Mouse (Mus musculus) 3134 (cell line): ENCODE data around the gene Rex1bd.
"Not testable (repeated sequence)": the region's sequence is repeated elsewhere in the genome, so short reads cannot be mapped to it uniquely, and the experiment has no call there.

Experiments
- DNase-seq: peaks from one replicate; pipeline ENCODE4 v3.0.0-alpha.2; 2011; ENCODE audit warnings: low spot score; ENCODE audit not compliant: insufficient read length; ENCODE audit errors: extremely low read depth

Rex1bd gene

DNA sequence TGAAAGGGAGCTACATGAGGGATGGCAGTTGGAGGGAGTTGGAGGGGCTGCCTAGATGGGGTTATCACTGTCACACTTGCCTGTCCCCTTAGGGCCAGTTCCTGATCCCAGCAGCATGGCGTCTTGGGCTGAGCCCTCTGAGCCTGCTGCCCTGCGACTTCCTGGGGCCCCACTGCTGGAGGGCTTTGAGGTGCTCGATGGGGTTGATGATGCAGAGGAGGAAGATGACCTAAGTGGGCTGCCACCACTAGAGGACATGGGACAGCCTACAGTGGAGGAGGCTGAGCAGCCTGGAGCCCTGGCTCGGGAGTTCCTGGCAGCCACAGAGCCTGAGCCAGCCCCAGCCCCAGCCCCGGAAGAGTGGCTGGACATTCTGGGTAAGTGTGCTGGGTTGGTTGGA is 22.7 kb upstream of the Rex1bd start:
- DNase-seq = no peak

DNA sequence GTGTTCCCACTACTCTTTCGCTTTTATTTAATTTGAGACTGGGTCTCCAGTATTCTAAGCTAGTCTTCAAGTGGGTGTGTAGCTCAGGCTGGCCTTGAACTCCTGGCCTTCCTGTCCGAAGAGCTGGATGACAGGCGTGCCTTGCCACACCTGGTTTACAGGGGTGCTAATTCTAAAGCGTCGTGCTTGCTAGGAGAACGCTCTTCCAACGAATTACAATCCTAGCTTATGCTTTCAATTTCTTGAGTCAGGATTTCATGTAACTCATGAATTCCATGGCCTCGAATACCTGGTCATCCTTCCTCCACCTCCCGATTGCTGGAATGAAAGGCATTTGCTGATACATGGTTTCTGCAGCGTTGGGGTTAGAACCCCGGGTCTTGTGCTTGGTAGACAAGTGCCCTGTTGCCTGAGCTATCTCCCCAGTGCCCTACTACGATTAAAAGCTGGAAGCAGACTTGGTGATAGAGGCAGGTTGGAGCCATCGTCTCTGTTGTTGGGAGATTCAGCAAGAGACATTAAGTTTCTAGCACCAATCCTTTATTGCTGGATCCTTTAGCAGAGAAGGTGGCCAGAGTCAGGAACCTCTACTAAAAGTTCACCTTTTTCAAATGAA is 21.7 kb upstream of the Rex1bd start:
- DNase-seq = no peak

DNA sequence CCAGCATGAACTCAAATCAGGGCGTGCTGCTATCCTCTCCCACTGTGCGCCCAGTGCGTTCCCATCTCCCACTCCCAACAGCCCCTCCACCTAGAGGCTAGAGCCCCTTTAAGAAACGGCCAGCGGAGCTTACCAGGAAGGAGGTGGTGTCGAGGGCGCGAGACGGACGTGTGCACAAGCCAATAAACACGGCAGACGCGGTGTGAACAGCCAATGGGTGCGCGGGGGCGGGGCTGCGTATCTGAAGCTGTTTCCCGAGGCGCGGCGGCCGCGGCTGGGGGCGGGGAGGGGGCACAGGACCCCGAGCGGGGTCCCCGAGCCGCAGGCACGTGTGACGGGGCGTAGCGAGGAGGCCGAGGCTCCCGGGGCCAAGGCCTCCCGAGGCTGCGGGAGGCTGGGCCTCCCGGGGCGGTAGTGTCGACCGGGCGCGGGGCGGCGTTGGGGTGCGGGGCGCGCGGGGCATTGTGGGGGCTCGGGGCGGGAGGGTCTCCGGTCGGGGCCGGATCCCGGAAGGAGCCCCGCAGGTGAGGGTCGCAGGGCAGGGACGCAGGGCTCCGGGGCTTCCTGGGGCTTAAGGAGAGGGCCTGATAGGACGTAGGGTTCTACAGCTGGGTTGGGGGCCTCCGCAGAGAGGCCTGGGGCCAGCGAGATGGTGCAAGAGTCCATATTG is 21.1 kb upstream of the Rex1bd start, which contains the start of the genes Fkbp8 and Kxd1:
Gene Fkbp8, plus strand, starts transcription at position 213 of the 670 bp plus-strand sequence.
Gene Kxd1, minus strand, starts transcription at position 445 of the 670 bp plus-strand sequence.
- DNase-seq = peak; percentile 96

DNA sequence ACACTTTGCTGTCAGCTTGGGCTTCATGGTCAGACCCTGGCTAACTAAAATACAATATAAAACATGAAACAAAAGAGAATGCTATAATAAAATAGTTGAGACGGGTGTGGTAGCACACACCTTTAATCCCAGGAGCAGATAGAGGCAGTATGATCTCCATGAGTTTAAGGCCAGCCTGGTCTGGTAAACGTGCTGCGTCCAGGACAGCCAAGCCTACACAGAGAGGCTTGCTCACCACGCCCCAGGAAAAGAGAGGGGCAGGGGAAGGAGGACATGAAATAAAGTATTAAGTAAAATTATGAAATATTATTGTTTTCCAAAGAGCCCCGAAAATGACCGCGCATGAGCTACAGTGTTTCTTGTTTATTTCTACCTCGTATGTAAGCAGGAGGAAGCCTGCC is 20.6 kb upstream of the Rex1bd start:
- DNase-seq = no peak

DNA sequence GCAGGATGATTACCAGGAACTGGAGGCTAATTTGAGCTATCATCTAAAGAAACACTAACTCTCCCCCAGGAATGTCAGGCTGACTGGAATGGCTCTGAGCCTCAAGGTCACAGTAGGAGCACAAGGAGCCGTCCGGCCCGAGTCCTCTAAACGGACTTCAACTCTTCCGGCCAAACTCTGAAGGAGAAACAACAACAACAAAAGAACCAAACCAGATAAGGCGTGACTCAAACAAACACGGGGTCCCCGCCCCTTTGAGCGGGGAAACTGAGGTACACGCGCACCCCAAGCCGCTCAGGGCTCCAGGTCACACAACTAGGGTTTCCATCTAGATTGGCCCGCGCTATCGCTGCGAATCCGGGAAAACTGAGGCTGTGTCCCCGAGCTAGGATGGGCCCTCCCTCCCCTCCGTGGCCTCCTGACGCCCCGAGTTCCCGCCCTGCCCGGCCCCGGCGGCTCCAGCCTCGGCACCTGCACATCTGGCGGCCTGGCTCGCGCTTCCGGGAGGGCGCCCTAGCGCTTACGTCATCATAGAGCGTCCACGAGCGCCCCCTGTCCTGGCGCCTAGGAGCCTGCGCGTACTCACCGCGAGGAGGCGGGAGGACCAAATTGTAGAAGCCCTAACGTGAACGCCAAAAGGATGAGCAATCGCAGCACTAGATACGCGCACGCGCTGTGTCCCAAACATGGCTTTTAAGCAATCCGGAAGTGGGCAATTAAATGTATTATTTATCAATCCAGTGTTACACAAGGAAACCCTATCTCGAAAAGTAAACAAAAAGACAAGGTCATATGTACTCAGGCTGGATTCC is 16.2 kb upstream of the Rex1bd start:
- DNase-seq = peak; percentile 94

DNA sequence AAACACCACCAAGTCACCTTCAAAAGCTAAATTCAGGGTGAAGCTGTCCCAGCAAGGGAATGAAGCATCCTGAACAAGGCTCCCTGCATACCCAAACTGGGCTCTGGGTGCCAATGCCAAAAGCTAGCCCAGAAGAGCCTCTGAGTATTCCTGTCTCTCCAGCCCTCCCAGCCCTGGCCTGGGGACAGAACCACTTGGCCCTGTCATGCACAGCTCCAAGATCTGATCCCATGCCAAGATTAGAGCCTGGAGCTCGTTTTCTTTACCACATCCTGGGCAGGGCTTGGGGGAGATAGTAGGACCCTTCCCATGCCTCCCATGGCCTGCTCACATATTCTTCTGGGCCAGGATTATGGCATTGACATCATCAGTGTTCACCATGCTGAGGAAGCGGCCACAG is 13.1 kb upstream of the Rex1bd start:
- no peak for DNase-seq

DNA sequence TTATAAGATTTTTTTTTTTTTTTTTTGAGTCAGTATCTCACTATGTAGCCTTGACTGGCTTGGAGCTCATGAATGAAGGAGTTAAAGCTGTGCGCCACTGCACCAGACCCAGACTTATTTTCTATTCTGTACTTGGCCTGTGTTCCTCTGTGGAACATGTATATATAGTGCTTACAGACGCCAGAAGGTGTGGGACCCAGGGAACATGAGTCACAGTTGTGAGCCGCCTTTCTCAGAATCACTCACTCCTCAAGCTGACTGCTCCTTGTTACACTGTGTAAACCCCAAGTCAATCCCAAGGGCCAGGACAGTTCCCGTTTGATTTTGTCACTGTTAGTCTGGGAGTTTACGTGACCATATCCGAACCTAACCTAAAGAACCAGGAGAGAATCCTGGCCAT is 12.5 kb upstream of the Rex1bd start:
- no peak for DNase-seq

DNA sequence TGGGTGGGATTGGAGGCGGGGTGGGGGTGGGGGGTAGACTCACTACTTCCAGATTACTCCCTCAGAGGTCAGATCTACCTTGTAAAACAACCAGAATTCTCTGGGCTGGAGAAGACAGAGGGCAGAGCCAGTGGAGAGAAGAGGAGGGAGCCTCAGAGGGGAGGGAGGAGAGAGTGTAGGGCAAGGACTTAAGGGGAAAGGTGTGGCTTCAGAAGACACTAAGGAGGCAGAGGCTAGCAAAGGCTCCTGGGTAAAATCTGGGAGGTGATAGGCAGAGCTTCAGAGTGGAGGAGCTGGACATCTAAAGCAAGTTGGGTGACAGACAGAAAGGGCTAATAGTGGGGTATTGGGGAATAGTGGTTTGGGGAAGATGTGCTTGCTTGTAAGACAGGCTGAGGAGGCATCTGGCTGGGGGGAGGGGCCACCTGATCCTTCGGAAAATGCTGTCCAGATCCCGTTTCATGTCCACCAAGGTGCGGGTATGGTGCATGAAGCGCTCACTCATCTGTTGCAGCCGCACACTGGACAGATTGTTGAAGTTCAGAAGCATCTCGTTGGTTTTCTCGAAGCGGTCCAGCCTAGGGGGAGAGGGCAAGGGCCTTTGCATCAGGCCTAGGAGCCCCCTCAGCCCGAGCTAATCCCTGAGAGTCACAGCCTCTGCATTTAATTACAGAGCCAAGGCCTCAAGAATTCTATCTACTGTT is 11.5 kb upstream of the Rex1bd start:
- no peak for DNase-seq

DNA sequence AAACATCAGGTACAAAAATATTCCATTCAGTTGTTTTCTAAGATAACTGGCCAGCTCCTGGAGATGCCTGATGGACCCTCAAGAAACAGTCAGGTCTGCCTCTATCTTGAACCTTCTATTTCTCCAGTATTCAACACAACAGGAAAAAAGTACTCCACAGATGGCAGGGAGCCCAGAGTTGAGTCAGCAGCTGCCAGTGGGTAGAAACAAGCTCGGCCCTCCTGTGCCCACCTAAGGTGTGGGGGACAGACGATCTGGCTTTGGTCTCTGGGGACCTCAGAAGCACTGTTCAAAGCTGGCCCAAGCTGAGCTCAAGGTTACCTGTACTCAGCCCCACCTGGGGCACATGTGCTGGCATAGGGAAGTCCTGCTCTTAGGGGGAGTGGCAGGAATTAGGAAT is 6.9 kb upstream of the Rex1bd start:
- DNase-seq = peak; percentile 76

DNA sequence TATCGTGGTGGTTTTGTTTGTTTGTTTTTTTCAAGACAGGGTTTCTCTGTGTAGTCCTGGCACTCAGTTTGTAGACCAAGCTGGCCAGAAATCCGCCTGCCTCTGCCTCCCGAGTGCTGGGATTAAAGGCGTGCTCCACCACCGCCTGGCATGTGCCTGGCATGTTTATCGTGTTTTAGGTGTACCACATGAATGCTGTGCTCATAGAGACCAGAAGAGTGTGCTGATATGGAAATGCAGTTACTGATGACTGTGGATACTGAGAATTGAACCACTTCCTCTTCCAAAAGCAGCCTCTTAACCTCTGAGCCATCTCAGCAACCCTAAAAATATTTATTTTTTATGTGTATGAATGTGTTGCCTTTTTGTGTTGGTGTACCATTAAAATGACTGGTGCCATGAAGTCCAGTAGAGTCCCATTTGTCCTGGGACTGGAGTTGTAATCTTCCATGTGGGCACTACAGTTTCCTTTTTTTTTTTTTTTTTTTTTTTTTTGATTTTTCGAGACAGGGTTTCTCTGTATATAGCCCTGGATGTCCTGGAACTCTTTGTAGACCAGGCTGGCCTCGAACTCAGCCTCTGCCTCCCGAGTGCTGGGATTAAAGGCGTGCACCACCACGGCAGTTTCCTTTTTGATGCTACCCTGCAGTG is 5.8 kb upstream of the Rex1bd start:
- DNase-seq = no peak

DNA sequence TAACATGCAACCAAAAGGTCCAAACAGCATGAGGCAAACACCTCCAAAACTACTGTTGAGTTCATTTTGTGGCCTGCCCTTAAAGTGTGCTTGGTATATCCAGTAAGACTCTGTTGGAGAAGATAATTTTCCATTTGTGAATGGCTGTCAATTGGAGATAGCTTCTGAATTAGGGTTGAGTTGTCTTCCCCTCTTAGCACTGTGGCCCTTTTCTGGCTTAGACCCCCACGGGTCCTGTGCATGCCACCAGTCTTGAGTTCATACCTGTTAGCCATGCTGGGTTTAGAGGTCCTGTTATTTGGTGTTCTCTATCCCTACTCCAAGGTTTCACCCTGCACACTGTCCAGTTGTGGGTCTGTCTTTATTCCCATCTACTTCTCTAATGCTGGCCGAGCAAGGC is 5.2 kb upstream of the Rex1bd start:
- DNase-seq = no peak

DNA sequence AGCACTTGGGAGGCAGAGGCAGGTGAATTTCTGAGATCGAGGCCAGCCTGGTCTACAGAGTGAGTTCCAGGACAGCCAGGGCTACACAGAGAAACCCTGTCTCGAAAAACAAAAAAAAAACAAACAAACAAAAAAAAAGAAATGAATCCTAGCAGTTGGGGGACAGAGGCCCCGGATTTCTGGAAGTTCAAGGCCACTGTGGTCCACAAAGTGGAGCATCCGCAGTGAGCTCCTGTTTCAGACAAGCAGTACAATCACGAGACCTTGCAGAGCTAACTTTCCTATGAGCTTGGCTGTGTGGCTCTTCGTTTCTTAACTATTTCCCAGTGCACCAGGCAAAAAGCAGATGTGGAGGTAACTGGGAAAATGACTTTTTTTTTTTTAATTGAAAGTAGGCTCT is 4.6 kb upstream of the Rex1bd start:
- not testable (repeated sequence) for DNase-seq

DNA sequence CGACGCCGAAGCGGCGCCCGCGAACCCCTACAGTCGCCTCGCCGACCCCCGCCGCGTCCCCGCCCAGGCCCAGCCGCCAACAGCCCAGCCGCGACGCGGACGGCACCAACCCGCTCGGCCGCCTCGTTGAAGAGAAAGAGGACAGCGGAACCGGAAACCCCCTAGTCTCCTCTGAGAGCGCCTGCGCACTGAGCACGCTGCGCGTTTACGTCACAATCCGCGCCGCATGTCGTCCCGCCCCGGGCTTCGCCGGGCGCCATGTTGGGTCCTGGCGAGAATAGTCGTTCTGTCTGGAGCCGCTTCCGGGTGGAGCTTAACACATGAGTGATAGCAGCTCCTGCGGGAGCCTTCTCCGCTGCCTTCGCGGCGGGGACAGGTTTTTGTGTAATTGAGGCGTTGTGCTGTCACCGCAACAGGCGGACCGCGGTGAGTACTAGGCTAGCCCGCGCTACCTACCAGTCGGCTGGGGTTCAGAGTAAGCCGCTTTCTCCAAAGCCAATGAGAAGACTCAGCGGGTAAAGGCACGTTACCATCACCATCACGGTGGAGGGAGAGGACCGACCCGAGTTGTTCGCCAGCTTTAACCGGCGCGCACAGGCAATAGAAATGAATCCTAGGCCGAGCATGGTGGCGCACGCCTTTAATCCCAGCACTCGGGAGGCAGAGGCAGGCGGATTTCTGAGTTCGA is 3.8 kb upstream of the Rex1bd start, which contains the start of gene Uba52:
Gene Uba52, minus strand, starts transcription at position 574 of the 688 bp plus-strand sequence.
- peak; percentile 98 for DNase-seq

DNA sequence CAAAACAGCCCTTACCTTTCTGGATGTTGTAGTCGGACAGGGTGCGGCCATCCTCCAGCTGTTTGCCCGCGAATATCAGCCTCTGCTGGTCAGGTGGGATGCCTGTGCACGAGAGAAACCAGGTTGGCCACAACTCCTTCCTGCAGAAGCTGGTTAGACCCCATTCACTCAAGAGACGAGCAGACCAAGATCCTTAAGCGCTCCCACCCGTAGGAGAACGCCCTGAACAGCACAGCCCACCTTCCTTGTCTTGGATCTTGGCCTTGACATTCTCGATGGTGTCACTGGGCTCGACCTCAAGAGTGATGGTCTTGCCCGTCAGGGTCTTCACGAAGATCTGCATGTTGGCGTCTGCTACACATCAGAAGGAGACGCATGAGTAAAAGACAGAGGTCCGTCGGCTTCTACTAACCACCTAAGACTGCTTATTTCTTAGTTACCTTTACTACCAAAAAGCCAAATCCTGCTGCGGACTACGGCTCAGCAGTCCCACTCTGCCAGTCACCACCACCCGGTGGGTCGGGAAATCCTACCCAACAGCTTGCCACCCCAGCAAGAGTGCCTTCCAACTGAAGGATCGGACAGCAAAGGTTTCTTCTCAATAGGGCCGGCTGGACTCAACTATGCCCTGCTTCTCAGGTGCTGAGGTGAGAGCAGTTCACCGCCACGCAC is 2.9 kb upstream of the Rex1bd start:
- DNase-seq = no peak

DNA sequence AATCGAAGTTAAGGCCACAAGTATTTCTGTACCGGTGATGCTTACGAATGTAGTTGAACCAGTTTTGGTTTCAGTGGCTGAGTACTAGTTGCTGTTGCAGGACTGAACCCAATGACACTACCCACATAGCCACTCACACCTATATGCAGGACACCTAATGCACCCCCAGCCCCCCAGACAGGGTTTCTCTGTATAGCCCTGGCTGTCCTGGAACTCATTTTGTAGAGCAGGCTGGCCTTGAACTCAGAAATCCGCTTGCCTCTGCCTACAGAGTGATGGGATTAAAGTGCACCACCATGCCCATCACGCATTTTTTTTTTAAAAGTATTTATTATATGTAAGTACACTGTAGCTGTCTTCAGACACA is 458 bp upstream of the Rex1bd start:
- DNase-seq = no peak

DNA sequence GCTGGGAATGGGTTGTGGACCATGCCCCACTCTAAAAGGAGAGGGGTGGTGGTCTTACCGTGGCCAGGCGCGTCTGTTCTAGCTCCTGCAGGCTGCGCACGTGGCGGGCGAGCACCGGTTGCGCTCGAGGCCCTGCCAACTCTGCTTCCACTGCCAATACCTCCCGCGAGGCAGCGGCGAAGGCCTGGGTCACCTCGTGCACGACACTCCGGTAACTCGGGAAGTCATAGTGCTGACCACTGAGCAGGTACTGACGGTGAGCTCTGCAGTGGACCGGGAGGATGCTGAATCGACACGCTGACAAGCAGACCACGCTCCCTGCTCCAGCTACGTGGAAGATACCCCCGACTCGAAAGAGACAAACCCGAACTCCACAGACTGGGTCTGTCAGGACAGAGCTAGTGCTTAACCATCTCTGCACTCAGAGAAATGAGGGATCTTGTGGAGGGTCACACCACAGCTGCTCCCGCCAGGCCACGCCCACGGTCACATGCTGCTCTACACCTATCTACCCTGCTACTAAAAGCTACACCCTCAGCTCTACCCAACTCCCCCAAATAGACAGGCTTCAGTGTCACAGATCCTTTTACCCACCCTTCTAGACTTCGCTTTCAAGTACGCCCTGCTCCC is 739 bp downstream of the Rex1bd start:
- no peak for DNase-seq

DNA sequence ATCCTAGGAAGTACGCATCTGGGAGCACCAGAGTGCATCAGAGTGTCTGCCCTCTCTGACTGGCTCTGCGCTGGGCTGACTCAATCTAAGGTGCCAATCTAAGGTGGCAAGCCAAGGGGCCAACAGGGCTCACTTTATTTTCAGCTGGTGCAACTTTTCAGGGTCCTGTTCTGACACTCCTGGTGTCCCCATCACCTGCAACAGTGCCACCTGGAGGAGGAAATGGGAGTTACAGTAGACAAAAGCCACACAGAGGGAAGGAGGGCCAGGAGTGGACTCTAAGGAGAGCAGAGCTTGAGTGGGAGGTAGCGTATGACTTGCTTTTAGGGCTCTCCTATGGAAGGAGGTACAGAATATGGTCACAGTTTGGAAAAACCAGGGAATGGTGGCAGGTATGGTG is 1.7 kb downstream of the Rex1bd start:
- DNase-seq = no peak

DNA sequence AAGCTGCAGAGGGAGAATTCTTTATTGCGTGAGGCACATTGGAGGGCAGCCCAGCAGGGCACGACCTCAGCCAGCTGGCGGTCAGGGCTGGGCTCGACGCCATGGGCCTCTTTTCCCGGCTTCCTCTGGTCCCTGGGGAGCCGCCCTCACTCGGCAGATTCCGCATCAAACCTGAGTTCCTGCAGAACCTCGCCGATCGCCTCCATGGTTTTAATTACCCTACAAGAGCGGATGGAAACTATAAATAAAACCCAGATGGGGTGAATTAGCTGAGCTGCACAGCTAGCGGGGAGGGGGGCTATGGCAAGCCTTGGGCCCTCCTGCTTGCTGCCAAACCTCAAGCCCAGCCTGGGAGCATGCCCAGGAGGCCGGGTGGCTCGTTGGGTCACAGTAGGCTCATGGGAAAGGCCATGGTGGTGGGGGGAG is 2.2 kb downstream of the Rex1bd start:
- peak; percentile 93 for DNase-seq
